Mouse (Mus musculus) G1E (cell line): ENCODE data around the gene Foxo1. TPM values are rescaled to one million over a fixed set of nuclear protein-coding genes. Genes with fewer than 3 reads are reported as not detected.

Experiments
- ATAC-seq: 2 replicates; pipeline ENCODE4 v1.8.0; 2016; ENCODE audit warnings: mild to moderate bottlenecking; ENCODE audit not compliant: insufficient number of reproducible peaks, poor library complexity, low FRiP score, severe bottlenecking; ENCODE audit errors: extremely low read depth
- DNase-seq: peaks from one replicate; pipeline ENCODE4 v3.0.0; 2012; ENCODE audit warnings: low spot score
- H3K27me3 ChIP-seq: 2 replicates; pipeline ENCODE4 v1.6.1; 2012; ENCODE audit warnings: mild to moderate bottlenecking, low read length, inconsistent platforms; ENCODE audit not compliant: insufficient read depth
- H3K36me3 ChIP-seq: replicated peaks from 2 replicates; pipeline ENCODE3; 2012; ENCODE audit warnings: mild to moderate bottlenecking, inconsistent platforms
- H3K4me1 ChIP-seq: 2 replicates; pipeline ENCODE4 v1.6.1; 2012; ENCODE audit warnings: low read depth, low read length, inconsistent platforms, mixed read lengths; ENCODE audit not compliant: insufficient read depth
- H3K4me3 ChIP-seq: 2 replicates; pipeline ENCODE4 v1.5.1; 2012; ENCODE audit warnings: low read depth, mild to moderate bottlenecking, inconsistent platforms, low read length, moderate library complexity, mixed read lengths
- H3K9me3 ChIP-seq: replicated peaks from 2 replicates; pipeline ENCODE4 v1.6.1; 2012; ENCODE audit warnings: inconsistent platforms
- CTCF ChIP-seq: IDR thresholded peaks from 2 replicates; pipeline ENCODE4 v1.5.1; 2012; ENCODE audit warnings: low read depth, low read length, inconsistent platforms, mixed read lengths
- GATA1 ChIP-seq: IDR thresholded peaks from 2 replicates; pipeline ENCODE4 v1.6.1; 2012; ENCODE audit warnings: borderline replicate concordance, low read length, inconsistent platforms, mixed read lengths
- GATA2 ChIP-seq: IDR thresholded peaks from 2 replicates; pipeline ENCODE4 v1.6.1; 2012; ENCODE audit warnings: low read depth, low read length, inconsistent platforms, borderline replicate concordance
- POLR2AphosphoS5 ChIP-seq: IDR thresholded peaks from 2 replicates; pipeline ENCODE4 v1.6.1; 2012; ENCODE audit warnings: low read depth, low read length, inconsistent platforms; ENCODE audit not compliant: insufficient replicate concordance
- TAL1 ChIP-seq: conservative IDR thresholded peaks from 2 replicates; pipeline ENCODE4 v1.6.1; 2012; ENCODE audit warnings: low read depth, low read length, inconsistent platforms, mixed read lengths
- polyA plus RNA-seq: library from polyadenylated mRNA; stranded (reverse); fragments of >175 nt; gene quantifications from 2 replicates; pipeline ENCODE4 v1.2.3, GENCODE M21; 2012
- total RNA-seq, 2 experiments: library from RNA; stranded (forward) in 1 of 2; stranded (reverse) in 1 of 2; fragments of 200-1000 nt in 1 of 2; fragments of >200 nt in 1 of 2; fragmentation: Nextera tagmentation in 1 of 2; gene quantifications; 2 replicates each; pipeline ENCODE4 v1.2.3; 2014 to 2017

The Foxo1 gene
- total and polyA plus RNA-seq, 3 experiments = 0.11 TPM; not detected in 2

DNA sequence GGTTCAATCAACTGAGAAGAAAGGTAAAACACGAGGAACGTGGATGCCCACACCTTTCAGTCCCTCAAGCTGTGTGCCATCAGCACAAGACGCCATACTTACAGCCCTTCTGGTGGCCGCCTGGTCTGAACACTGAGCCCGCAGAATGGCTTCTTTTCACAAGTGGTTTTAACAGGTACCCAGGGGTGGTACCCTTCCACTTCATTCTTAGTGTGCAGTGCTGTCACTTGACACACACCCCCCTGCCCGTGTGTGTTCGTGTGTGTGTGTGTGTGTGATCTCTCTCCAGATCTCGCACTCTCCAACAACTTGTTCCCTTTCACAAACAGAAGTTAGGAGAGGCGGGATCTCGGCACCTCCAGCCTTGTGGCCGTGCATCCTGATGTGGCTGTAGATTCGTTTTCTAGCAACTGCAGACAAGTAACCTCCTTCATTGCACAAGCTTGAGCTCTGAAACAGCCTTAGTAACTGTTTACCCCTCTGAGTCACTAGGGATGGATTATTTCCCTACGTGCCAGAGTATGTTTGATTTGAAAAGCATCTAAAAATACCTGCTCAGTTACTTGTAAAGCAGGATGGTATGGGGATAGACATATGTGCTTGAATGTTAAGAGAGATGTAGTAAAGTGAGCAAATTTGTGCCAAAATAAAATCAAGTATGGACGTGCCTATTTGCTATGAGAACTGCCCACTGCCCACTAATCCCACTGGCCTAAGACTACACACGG is 29.3 kb downstream of the Foxo1 start:
- TF ChIP-seq POLR2AphosphoS5 (no peak), GATA1 (no peak), TAL1 (no peak), CTCF (no peak)
- H3K36me3 ChIP-seq = no peaks in the 10 kb centered on the region
- H3K27me3 ChIP-seq = no peaks in the 10 kb centered on the region
- H3K9me3 ChIP-seq = peaks cover 54% of the 10 kb centered on the region
- ATAC-seq = no peak
- H3K4me1 ChIP-seq = no peaks in the 10 kb centered on the region
- no peak for DNase-seq
- no peak overlapping the region for H3K4me3 ChIP-seq

DNA sequence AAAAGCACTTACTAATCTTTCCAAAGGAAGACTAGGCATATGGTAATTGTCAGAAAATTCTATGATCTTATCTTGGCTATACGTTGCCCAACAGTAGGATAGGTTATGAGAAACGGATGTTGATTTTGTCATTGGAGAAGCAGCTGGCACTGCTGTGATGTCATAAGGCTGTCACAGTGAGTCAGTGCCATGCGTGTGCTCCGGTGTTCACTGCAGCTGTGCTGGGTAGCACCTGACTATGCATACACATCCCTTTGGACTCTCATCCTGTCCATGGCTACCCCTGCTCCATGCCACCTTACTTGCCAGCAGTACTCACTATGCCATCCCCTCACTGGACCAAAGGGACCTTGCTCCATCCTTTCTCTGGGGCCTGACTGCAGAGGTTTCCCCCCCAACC is 30.5 kb downstream of the Foxo1 start:
- no peak for ATAC-seq
- H3K4me3 ChIP-seq = no peak overlapping the region

DNA sequence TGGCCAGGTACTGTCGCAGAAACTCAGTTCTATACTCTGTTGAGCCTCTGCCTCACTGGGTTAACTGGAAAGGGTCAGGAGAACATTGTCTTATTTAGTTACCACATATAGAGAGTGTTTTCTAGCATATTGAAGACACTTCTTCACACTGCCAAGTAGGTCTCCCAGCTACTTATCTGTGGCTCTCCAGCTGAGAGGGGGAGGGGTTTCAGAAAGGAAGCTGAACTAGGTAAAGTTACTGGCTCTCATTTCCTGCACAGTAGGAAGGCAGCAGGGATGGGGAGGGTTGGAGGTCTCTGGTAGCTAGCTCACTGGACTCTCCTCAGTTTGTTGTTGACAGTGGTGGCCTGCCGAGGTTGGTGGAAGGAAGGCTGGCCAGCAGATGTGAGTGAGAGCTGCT is 31.2 kb downstream of the Foxo1 start:
- TF ChIP-seq GATA1 = no peak
- no peak for TF ChIP-seq POLR2AphosphoS5
- TF ChIP-seq CTCF = no peak
- TF ChIP-seq TAL1 = no peak
- no peak for TF ChIP-seq GATA2
- ATAC-seq (no peak), DNase-seq (no peak)
- Histone ChIP-seq H3K36me3 (no peaks in the 10 kb centered on the region), H3K4me1 (no peaks in the 10 kb centered on the region), H3K9me3 (peaks cover 39% of the 10 kb centered on the region), H3K4me3 (no peak overlapping the region), H3K27me3 (no peaks in the 10 kb centered on the region)

More for the DNA sequence above, 30.5 kb downstream of the Foxo1 start:
- Histone ChIP-seq H3K9me3 (peaks cover 43% of the 10 kb centered on the region), H3K36me3 (no peaks in the 10 kb centered on the region), H3K27me3 (no peaks in the 10 kb centered on the region), H3K4me1 (no peaks in the 10 kb centered on the region)
- no peak for DNase-seq
- TF ChIP-seq TAL1 = no peak
- no peak for TF ChIP-seq POLR2AphosphoS5

DNA sequence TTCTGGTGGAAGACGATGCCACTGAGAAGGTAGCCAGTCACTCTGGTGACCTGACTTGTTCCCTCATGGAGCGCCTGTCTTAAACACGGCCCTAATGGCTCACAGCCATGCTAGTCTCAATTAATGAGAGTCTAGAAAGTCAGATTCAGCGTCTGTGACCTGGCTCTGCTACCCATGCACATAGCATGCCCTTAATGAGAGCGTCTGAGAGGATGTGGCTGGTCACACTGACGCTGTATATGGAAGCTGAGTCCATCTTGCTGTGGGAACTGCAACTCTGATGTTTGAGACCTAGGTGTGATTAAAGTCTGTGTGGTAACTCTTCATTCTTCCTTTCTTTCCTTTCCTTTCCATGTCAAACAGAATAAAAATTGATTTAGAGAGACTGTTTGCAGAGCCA is 32.4 kb downstream of the Foxo1 start:
- Histone ChIP-seq H3K36me3 (no peaks in the 10 kb centered on the region), H3K4me3 (no peak overlapping the region), H3K4me1 (no peaks in the 10 kb centered on the region), H3K9me3 (peaks cover 44% of the 10 kb centered on the region), H3K27me3 (no peaks in the 10 kb centered on the region)
- ATAC-seq (no peak), DNase-seq (no peak)
- no peak for TF ChIP-seq CTCF

DNA sequence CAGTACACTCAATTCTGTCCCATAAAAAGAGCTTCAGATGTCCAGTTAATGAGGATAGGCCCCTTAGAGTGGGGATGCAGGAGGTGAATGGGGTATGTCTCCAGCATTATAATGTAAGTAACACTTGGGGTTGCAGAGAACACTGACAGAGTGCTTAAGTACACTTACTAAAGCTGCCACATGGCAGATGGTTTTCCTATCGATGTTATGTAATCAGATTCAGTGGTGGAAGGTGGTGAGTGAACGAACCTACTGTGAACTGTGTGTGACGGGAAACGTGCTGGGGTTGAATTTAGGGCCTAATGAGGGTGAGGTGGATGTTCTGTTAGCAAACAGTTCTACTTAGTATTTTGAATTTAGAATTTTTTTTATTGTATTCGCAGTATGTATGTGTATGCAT is 35.2 kb downstream of the Foxo1 start:
- DNase-seq = no peak
- H3K9me3 ChIP-seq = peaks cover 40% of the 10 kb centered on the region

DNA sequence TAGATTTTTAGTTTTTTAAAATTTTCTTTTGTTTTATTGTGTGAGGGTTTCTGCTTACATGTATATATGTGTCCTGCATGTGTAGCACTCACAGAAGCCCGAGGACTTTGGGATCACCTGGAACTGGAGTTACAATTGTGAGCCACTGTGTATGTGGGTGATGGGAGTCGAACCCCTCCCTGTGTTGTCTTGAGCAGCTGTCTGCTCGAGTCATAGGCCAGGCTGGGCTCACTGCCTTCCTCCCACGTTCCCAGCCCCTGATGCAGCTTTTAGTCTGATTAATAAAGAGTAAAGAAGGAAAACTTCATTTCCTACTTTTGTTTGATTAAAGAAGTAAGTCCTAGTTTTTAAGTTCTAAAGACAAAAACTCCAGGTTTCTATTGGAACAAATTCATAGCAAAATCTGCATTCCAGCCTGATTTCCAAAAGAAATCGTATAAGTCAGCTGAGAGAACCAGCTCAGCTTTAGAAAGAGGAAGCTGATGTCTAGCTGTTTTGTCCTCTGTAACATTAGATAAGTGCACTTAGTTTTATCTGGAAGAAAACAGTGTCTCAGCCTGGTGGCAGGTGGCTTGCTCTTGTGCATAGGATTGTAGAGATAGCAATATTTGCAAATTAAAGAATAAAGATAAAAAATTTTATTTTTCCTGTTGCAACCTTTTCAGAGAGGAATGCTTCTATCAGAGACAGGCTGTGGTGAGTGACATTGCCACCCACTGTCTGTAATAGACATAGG is 40.6 kb downstream of the Foxo1 start:
- no peaks in the 10 kb centered on the region for H3K27me3 ChIP-seq
- peak; percentile 22; the same call in 1 of the 2 replicates for ATAC-seq
- TF ChIP-seq CTCF = no peak
- no peak for TF ChIP-seq POLR2AphosphoS5
- TF ChIP-seq GATA2 = no peak
- no peak for TF ChIP-seq TAL1
- no peak for TF ChIP-seq GATA1
- no peak for DNase-seq
- peaks cover 29% of the 10 kb centered on the region for H3K9me3 ChIP-seq
- H3K4me1 ChIP-seq = no peaks in the 10 kb centered on the region
- H3K4me3 ChIP-seq = no peak overlapping the region
- no peaks in the 10 kb centered on the region for H3K36me3 ChIP-seq

More for the DNA sequence above, 35.2 kb downstream of the Foxo1 start:
- Histone ChIP-seq H3K27me3 (no peaks in the 10 kb centered on the region), H3K4me3 (no peak overlapping the region), H3K4me1 (no peaks in the 10 kb centered on the region), H3K36me3 (no peaks in the 10 kb centered on the region)
- TF ChIP-seq CTCF (no peak), GATA1 (no peak), POLR2AphosphoS5 (no peak), GATA2 (no peak), TAL1 (no peak)
- ATAC-seq = no peak
